Mouse (Mus musculus) embryonic facial prominence, embryonic 15.5 days (tissue): Measurements from ENCODE around the gene 1700007K13Rik. TPM values are rescaled to one million over a fixed set of nuclear protein-coding genes. Genes with fewer than 3 reads are reported as not detected.
A peak's percentile ranks its signal among the peaks of the same experiment; 100 is the strongest.
"Not testable (repeated sequence)": the region's sequence is repeated elsewhere in the genome, so short reads cannot be mapped to it uniquely, and the experiment has no call there.

Experiments
- ATAC-seq: fragments of 200-750 bp; cut with Nextera tagmentation; 2 replicates; pipeline ENCODE4 v1.8.0; 2017; ENCODE audit warnings: low read depth, moderate TSS enrichment; ENCODE audit not compliant: insufficient number of reproducible peaks, low FRiP score, low TSS enrichment
- H3K27ac ChIP-seq: fragments of 300-500 bp; sonication (generic); replicated peaks from 2 replicates; pipeline ENCODE4 v1.5.1; 2015; ENCODE audit warnings: mild to moderate bottlenecking, inconsistent platforms
- H3K27me3 ChIP-seq: fragments of 300-500 bp; sonication (generic); 2 replicates; pipeline ENCODE4 v1.6.1; 2015; ENCODE audit warnings: inconsistent platforms
- H3K36me3 ChIP-seq: fragments of 300-500 bp; sonication (generic); 2 replicates; pipeline ENCODE4 v1.6.1; 2015; ENCODE audit warnings: mild to moderate bottlenecking, inconsistent platforms
- H3K4me1 ChIP-seq: fragments of 300-500 bp; sonication (generic); 2 replicates; pipeline ENCODE4 v1.6.1; 2015; ENCODE audit warnings: inconsistent platforms
- H3K4me2 ChIP-seq: fragments of 300-500 bp; sonication (generic); replicated peaks from 2 replicates; pipeline ENCODE4 v1.6.1; 2015; ENCODE audit warnings: mild to moderate bottlenecking, inconsistent platforms
- H3K4me3 ChIP-seq: fragments of 300-500 bp; sonication (generic); replicated peaks from 2 replicates; pipeline ENCODE4 v1.5.1; 2015; ENCODE audit warnings: mild to moderate bottlenecking, inconsistent platforms
- H3K9ac ChIP-seq: fragments of 300-500 bp; sonication (generic); 2 replicates; pipeline ENCODE4 v1.6.1; 2015; ENCODE audit warnings: inconsistent platforms
- H3K9me3 ChIP-seq: fragments of 300-500 bp; sonication (generic); replicated peaks from 2 replicates; pipeline ENCODE4 v1.6.1; 2016; ENCODE audit warnings: inconsistent platforms
- WGBS: fragments of 180-500 bp; shearing (Covaris S2); methylation state at CpG from one replicate; pipeline ENCODE4 v1.1.7; 2015; 5-methylcytosine and 5-hydroxymethylcytosine counted together
- polyA plus RNA-seq: library from polyadenylated mRNA; unstranded; fragments of >200 nt; fragmentation: Nextera tagmentation; extraction: Ambion mirVana; gene quantifications from 2 replicates; pipeline ENCODE4 v1.2.1, GENCODE M21; 2015

Gene 1700007K13Rik
- polyA plus RNA-seq, result 6.9 and 11.8 TPM in 2 replicates

DNA sequence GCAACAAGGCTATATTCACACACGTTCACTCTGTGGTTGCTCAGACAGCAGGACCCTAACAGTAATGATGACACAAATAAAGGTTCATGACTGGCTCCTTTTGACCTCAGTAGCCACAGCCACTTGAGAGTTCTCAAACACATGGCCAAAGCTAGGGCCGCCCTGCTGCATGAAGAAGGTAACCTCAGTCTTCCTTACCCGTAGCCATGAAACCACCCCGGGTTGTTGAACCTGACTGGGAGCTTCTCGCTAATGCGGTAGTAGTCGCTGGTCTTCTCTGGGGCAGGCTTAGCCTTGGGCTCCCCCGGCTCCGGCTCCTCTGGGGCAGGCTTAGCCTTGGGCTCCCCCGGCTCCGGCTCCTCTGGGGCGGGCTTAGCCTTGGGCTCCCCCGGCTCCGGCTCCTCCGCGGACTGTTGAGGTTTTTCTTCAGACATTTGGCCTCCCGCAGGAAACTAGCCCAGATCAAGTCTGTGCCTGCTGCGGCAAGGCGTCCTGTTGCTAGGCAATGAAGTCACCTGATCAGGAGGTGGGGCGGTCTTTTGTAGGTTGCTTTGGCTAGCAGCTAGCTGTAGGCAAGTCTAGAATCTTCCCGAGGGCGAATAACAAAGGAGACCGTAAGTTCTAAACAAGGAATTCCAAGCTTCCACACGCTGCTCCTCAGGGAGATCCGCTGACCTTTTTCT is at the start of gene 1700007K13Rik:
1700007K13Rik (minus strand) TSS at position 497 of the 683 bp plus-strand sequence.
- ATAC-seq, result peak; percentile 66
- Histone ChIP-seq H3K9me3 (no peaks in the 10 kb centered on the region), H3K4me1 (peaks cover 17% of the 10 kb centered on the region), H3K4me2 (peak within 1 kb of the TSS; percentile 45), H3K9ac (no peak within 1 kb of the TSS), H3K27me3 (peaks cover 3% of the 10 kb centered on the region), H3K27ac (no peak within 1 kb of the TSS), H3K4me3 (peak within 1 kb of the TSS; percentile 28), H3K36me3 (peaks cover 20% of the 10 kb centered on the region)
- WGBS, result 5% methylated on average over 25 of the region's 25 CpGs

DNA sequence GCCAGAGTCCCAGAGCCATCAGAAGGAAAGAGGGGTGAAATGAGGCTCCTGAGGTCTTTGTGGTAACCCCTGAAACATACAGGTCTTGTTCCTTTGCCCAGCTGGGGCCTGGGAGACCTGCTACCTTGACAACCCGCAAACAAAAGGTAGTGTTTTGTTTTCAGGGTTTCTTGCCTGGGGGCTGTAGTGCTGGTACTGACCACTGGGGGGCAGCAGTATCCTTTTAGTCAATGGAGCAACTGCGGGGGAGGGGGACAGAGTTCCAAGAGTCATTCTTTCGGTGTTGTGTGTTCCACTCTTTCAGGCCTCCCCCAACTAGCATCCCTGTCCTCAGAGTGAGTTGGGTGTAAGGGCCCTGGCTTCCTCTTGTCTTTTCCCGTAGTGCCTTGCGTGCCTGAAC is 48.4 kb upstream of the 1700007K13Rik start:
- WGBS, result 11% methylated on average over 5 of the region's 5 CpGs
- no peak overlapping the region for H3K27ac ChIP-seq

DNA sequence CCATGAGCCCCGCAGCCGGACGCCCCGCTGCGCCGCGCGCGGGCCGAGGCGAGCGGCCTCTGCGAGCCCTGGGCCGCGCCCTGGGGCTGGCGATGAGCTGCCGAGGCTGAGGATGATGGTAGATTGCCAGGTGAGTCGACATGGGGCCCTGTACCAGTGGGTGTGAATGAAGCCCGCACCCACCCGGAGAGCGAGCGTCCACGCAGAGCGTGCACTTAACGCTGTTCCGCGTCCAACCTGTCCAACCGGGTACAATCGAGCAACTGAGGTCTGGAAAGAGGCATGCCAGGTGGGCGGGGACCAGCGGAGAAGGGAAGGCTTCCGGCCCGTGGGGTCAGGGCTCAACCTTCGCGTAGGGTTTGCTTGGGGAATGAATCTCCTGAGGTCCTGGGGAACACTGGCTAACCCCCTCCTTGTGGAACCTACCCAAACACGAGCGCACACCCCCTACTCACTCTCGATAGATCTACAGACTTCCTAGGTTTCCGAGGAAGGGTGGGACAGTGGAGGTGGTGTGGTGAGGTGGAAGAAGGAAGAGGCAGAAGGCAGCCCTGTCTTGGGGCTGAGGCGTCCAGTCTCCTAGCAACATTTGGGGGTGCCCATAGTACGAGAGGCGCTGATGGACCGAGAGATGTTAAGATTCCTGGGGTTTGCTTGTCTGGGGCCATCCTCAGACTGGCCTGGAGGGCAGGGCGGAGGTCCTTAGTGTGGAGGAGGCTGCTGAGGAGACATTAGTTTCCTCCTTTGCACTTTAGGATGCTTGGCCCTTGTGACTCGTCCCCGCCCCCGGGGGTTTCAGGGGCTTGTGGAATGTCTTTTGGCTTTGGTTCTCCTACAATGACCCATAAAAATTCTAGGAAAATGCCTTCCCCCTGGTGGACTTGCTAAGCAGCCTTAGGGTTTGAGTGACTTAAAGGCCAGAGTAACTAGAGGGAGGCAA is 47.6 kb upstream of the 1700007K13Rik start:
- no peaks in the 10 kb centered on the region for H3K9me3 ChIP-seq
- WGBS, result 5% methylated on average over 47 of the region's 47 CpGs
- peak overlapping the region; percentile 79 for H3K4me3 ChIP-seq
- H3K36me3 ChIP-seq, result no peaks in the 10 kb centered on the region
- peak overlapping the region; percentile 82 for H3K27ac ChIP-seq
- H3K4me1 ChIP-seq, result peaks cover 39% of the 10 kb centered on the region
- no peaks in the 10 kb centered on the region for H3K27me3 ChIP-seq
- H3K9ac ChIP-seq, result peak overlapping the region; percentile 74
- H3K4me2 ChIP-seq, result peak overlapping the region; percentile 94
- ATAC-seq, result 0 out of 2 replicates have a peak, but pooled peaks have one; percentile 4

More for the DNA sequence above, 48.4 kb upstream of the 1700007K13Rik start:
- H3K4me1 ChIP-seq, result peaks cover 43% of the 10 kb centered on the region
- H3K4me2 ChIP-seq, result peak overlapping the region; percentile 94
- no peaks in the 10 kb centered on the region for H3K36me3 ChIP-seq
- H3K4me3 ChIP-seq, result peak overlapping the region; percentile 79
- H3K9ac ChIP-seq, result 0 out of 2 replicates have a peak overlapping the region, but pooled peaks have one; percentile 74
- no peaks in the 10 kb centered on the region for H3K27me3 ChIP-seq
- H3K9me3 ChIP-seq, result no peaks in the 10 kb centered on the region
- ATAC-seq, result no peak

DNA sequence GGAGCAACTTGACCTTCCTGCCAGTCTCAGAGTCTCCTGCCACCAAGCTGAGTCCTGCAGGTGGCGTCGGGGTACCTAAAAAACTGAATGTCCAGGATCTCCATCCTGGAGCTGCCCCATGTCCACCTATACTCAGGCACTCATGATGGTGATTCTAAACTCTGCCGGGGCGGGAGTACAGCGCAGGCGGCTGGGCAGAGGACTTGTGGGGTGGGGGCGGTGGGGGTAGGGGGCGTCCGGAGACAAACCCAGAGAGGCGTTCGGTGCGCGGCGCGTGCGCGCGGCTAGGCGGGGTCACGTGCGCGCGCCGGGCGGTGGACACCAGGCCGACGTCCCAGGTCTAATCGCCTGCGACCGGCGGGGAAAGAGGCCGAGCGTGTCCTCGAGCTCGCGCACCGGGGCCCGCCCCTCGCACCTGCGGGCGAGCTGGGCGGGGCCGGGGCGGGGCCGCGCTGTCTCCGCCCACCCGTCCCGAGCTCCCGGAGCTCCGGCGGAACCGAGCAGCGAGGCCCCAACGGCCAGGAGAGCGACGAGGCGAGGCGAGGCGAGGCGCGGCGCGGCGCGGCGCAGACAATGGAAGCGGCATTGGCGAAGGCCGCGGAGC is 46.8 kb upstream of the 1700007K13Rik start, which contains the start of gene Ralgds:
Ralgds (plus strand) TSS at position 328 of the 604 bp plus-strand sequence.
- Histone ChIP-seq H3K9ac (peak within 1 kb of the TSS; percentile 74), H3K4me1 (peaks cover 31% of the 10 kb centered on the region), H3K4me2 (peak within 1 kb of the TSS; percentile 94), H3K27me3 (no peaks in the 10 kb centered on the region), H3K27ac (peak within 1 kb of the TSS; percentile 82), H3K9me3 (no peaks in the 10 kb centered on the region), H3K36me3 (no peaks in the 10 kb centered on the region), H3K4me3 (peak within 1 kb of the TSS; percentile 79)
- under 1% methylated on average over 47 of the region's 71 CpGs for WGBS
- ATAC-seq, result peak; percentile 71

DNA sequence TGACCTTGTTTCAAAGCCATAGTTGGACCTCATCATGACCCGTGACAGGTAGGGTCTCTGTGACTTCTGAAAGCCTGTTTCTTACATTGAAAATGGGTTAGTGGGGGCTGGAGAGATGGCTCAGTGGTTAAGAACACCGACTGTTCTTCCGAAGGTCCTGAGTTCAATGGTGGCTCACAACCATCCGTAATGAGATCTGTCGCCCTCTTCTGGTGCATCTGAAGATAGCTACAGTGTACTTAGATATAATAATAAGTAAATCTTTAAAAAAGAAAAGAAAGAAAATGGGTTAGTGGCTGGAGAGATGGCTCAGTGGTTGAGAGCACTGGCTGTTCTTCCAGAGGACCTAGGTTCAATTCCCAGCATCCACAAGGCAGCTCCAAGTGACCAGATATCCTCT is 45.5 kb upstream of the 1700007K13Rik start:
- ATAC-seq, H3K4me2 ChIP-seq, H3K36me3 ChIP-seq, H3K27ac ChIP-seq, H3K9me3 ChIP-seq, H3K27me3 ChIP-seq, H3K4me3 ChIP-seq, H3K9ac ChIP-seq: not testable (repeated sequence)
- WGBS, result 50% methylated on average over 5 of the region's 5 CpGs
- peaks cover 23% of the 10 kb centered on the region for H3K4me1 ChIP-seq

DNA sequence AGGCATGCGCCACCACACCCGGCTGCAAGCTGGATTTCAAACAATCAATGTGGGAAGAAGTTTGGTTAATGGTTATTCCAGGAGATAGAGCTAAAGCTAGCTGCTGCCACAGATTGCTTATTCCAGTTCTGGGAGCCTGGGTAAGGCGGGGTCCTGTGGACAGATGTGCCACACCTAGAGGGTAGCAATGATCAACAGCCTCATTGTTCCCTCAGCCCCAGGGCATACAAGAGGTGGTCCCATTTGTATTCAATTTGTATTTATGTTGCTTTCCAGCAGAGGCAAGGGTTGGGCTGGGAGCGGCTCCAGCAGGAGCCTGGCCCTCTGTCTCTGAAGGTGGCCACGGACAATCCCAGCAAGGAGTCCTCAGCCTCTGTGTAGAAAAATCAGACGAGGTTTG is 40.2 kb upstream of the 1700007K13Rik start:
- Histone ChIP-seq H3K4me3 (no peak overlapping the region), H3K27me3 (no peaks in the 10 kb centered on the region), H3K36me3 (no peaks in the 10 kb centered on the region), H3K9me3 (no peaks in the 10 kb centered on the region), H3K9ac (no peak overlapping the region), H3K4me1 (no peaks in the 10 kb centered on the region), H3K27ac (no peak overlapping the region), H3K4me2 (no peak overlapping the region)
- WGBS, result 71% methylated on average over 6 of the region's 6 CpGs
- ATAC-seq, result no peak

DNA sequence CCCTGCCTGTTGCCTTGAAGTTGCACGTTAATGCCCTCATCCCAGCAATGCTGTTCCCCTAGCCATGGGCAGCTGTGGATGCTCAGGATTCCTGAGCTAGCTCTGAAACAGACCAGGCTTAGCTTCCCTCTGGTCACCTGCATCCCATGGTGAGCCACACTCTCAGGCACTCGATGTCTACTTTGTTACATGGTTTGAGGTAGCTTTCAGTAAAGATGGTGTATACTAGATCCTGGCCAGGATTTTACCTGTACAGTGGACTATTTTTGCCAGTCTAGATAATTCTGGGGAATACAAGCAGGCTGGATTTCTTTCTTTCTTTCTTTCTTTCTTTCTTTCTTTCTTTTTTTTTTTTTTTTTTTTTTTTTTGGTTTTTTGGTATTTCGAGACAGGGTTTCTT is 39.7 kb upstream of the 1700007K13Rik start, which contains the start of gene Gm10134:
Gm10134 (plus strand) TSS at position 301 of the 400 bp plus-strand sequence.
- H3K36me3 ChIP-seq, result no peaks in the 10 kb centered on the region
- no peak within 1 kb of the TSS for H3K4me3 ChIP-seq
- no peaks in the 10 kb centered on the region for H3K9me3 ChIP-seq
- no peak within 1 kb of the TSS for H3K27ac ChIP-seq
- no peaks in the 10 kb centered on the region for H3K27me3 ChIP-seq
- H3K4me1 ChIP-seq, result no peaks in the 10 kb centered on the region
- no peak within 1 kb of the TSS for H3K9ac ChIP-seq
- WGBS, result 69% methylated on average over 3 of the region's 3 CpGs
- no peak for ATAC-seq
- no peak within 1 kb of the TSS for H3K4me2 ChIP-seq

DNA sequence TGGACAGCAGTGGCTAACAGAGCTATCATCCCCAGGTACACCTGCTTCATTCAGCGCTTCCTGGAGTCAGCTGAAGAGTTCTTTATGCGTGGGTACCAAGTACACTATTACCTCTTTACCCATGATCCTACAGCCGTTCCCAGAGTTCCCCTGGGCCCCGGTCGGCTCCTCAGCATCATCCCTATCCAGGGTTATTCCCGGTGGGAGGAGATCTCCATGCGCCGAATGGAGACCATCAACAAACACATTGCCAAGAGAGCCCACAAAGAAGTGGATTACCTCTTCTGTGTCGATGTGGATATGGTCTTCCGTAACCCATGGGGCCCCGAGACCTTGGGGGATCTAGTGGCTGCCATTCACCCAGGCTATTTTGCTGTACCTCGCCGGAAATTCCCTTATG is 38.5 kb upstream of the 1700007K13Rik start:
- WGBS, result 88% methylated on average over 13 of the region's 13 CpGs
- Histone ChIP-seq H3K9ac (no peak overlapping the region), H3K27ac (no peak overlapping the region), H3K27me3 (no peaks in the 10 kb centered on the region), H3K4me3 (no peak overlapping the region), H3K4me1 (no peaks in the 10 kb centered on the region), H3K4me2 (no peak overlapping the region), H3K9me3 (no peaks in the 10 kb centered on the region), H3K36me3 (no peaks in the 10 kb centered on the region)
- ATAC-seq, result no peak

DNA sequence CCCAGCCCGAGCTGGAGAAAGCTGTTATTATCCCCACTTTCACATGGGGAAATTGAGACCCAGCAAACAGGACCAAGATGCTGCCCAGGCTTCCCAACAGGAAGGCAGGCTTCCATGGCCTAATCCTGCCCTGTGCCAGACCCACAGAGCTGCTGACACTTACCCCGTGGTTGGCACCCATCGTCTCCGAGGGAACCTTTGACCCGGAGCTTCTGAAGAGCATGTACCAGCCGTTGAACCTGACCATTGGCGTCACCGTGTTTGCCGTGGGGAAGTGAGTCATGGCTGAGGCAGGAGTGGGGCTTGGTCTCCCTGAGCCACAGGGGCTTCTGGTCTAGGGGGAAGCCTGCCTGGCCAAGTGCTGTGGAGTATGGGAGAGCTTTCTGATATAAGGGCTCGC is 36.9 kb upstream of the 1700007K13Rik start:
- Histone ChIP-seq H3K27ac (no peak overlapping the region), H3K27me3 (no peaks in the 10 kb centered on the region), H3K9me3 (no peaks in the 10 kb centered on the region), H3K4me1 (no peaks in the 10 kb centered on the region), H3K4me2 (no peak overlapping the region), H3K9ac (no peak overlapping the region), H3K36me3 (no peaks in the 10 kb centered on the region), H3K4me3 (no peak overlapping the region)
- 87% methylated on average over 10 of the region's 10 CpGs for WGBS
- ATAC-seq, result no peak

DNA sequence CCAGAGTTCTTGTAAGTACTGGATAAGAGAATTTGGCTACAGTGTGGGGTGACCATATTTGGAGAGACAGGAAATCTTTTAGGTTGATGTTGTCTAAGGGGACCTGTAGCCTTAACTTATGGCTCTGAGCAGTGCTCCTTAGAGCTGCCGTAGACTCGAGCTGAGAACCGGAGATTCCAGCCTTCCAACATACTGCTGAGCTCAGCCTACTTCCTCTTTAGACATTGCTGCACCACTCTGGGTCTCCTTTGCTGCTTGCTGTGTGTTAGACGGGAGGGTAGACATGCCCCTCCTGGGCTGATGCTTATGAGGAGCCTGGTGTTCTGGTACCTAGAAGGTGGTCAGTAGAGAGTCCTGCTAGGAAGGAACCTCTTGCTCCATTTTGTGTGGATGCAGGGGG is 32.3 kb upstream of the 1700007K13Rik start:
- 73% methylated on average over 4 of the region's 4 CpGs for WGBS
- no peak for ATAC-seq
- Histone ChIP-seq H3K4me3 (no peak overlapping the region), H3K4me1 (no peaks in the 10 kb centered on the region; the same call in 1 of the 2 replicates), H3K36me3 (no peaks in the 10 kb centered on the region), H3K27ac (no peak overlapping the region), H3K27me3 (no peaks in the 10 kb centered on the region), H3K9ac (no peak overlapping the region), H3K4me2 (no peak overlapping the region), H3K9me3 (no peaks in the 10 kb centered on the region)

DNA sequence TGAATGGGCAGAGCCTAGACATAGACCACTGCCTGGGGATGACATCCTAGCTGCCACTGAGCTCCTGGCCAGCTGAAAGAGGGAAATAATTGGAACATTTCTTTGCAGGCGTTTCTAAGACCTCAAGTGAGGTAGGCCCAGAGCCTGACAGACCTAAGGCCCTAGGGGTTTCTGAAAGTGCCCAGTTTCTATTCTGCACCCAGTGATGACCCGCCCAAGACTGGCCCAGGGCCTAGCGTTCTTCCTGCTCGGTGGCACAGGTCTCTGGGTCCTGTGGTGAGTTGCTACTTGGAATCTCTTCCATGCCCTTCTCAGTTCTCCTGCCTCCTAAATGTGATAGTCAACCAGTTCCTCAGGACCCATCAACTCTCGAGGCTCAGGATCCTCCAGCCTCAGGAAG is 31.4 kb upstream of the 1700007K13Rik start:
- WGBS, result 80% methylated on average over 5 of the region's 5 CpGs
- Histone ChIP-seq H3K27me3 (no peaks in the 10 kb centered on the region), H3K9me3 (no peaks in the 10 kb centered on the region), H3K9ac (no peak overlapping the region), H3K4me3 (no peak overlapping the region), H3K4me1 (no peaks in the 10 kb centered on the region; the same call in 1 of the 2 replicates), H3K27ac (no peak overlapping the region), H3K36me3 (no peaks in the 10 kb centered on the region), H3K4me2 (no peak overlapping the region)
- no peak for ATAC-seq
